22 mouse cellular contexts compared by ENCODE assay signal in genomic region chr17:52303320-52303719, GRCm38 (mm10).
"Had no signal": no experiment of that assay in that cellular context is flagged by ENCODE, and none has a peak within 500 bp of the region (broad histone marks: within the 10 kb centered on the region; RNA-seq: fewer than 3 reads in every experiment).

No protein-coding gene starts in this region.

- H3K9ac ChIP-seq: limb, embryonic 12.5 days; limb, embryonic 15.5 days; liver, embryonic 12.5 days; liver, embryonic 15.5 days; lung, embryonic 15.5 days; midbrain, embryonic 13.5 days; neural tube, embryonic 12.5 days; neural tube, embryonic 15.5 days had no signal

- DNase-seq: kidney, adult 11 months; kidney, adult 9 months; kidney, postnatal 14 days; kidney, postnatal 4 days; left cerebral cortex, postnatal 4 days; lung, adult 18-20 months; lung, postnatal 10 days; lung, postnatal 36 days; right cerebral cortex, adult 18-20 months; right cerebral cortex, postnatal 14 days; right cerebral cortex, postnatal 4 days had no signal

- H3K27me3 ChIP-seq: limb, embryonic 12.5 days; limb, embryonic 15.5 days; liver, embryonic 12.5 days; liver, embryonic 15.5 days; lung, embryonic 15.5 days; megakaryocyte, embryonic 14.5 days; midbrain, embryonic 13.5 days; neural tube, embryonic 12.5 days; neural tube, embryonic 15.5 days had no signal

- H3K4me3 ChIP-seq: limb, embryonic 12.5 days; limb, embryonic 15.5 days; liver, embryonic 12.5 days; liver, embryonic 15.5 days; lung, embryonic 15.5 days; megakaryocyte, embryonic 14.5 days; midbrain, embryonic 10.5 days; midbrain, embryonic 13.5 days; neural tube, embryonic 12.5 days; neural tube, embryonic 15.5 days had no signal

- H3K4me1 ChIP-seq: limb, embryonic 12.5 days; limb, embryonic 15.5 days; liver, embryonic 12.5 days; liver, embryonic 15.5 days; lung, embryonic 15.5 days; midbrain, embryonic 10.5 days; midbrain, embryonic 13.5 days; neural tube, embryonic 12.5 days; neural tube, embryonic 15.5 days had no signal

- ATAC-seq: liver, embryonic 12.5 days; midbrain, embryonic 13.5 days; midbrain, embryonic 16.5 days had no signal

- H3K36me3 ChIP-seq: limb, embryonic 12.5 days; limb, embryonic 15.5 days; liver, embryonic 12.5 days; liver, embryonic 15.5 days; lung, embryonic 15.5 days; midbrain, embryonic 10.5 days; midbrain, embryonic 13.5 days; neural tube, embryonic 12.5 days; neural tube, embryonic 15.5 days had no signal

- H3K27ac ChIP-seq: limb, embryonic 12.5 days; limb, embryonic 15.5 days; liver, embryonic 12.5 days; liver, embryonic 15.5 days; lung, embryonic 15.5 days; midbrain, embryonic 10.5 days; midbrain, embryonic 13.5 days; neural tube, embryonic 12.5 days; neural tube, embryonic 15.5 days had no signal

- H3K9me3 ChIP-seq: limb, embryonic 12.5 days; limb, embryonic 15.5 days; liver, embryonic 12.5 days; liver, embryonic 15.5 days; lung, embryonic 15.5 days; midbrain, embryonic 10.5 days; midbrain, embryonic 13.5 days; neural tube, embryonic 12.5 days; neural tube, embryonic 15.5 days had no signal

- H3K4me2 ChIP-seq: limb, embryonic 12.5 days; limb, embryonic 15.5 days; liver, embryonic 12.5 days; liver, embryonic 15.5 days; lung, embryonic 15.5 days; midbrain, embryonic 13.5 days; neural tube, embryonic 12.5 days; neural tube, embryonic 15.5 days had no signal
